Mouse (Mus musculus) ES-CJ7 (cell line): ENCODE data around the gene Pou4f2.
A peak's percentile ranks its signal among the peaks of the same experiment; 100 is the strongest.

ENCODE experiments used
- DNase-seq: peaks from one replicate; pipeline ENCODE4 v3.0.0; 2011; ENCODE audit warnings: low read depth, low spot score

Gene Pou4f2

DNA sequence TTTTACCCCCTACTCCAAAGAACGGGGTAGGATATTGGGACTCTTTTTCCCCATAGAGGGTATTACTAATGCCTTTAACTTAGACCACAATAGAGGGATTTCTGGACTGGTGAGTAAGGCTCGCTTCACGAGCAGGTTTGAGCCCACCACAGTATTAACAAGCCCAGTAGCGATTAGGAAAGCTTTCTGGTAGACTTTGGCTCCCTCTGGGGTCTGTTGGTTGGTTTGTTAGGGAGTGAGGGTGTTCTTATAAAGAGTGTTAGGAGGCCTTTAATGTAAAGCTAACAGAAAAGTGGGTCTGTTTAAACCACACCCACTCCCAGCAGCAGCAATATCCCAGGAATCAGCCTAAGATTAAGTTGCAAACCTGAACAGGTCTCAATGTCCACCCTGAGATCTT lies 17.2 kb downstream of the Pou4f2 start:
- DNase-seq, result peak; percentile 45

DNA sequence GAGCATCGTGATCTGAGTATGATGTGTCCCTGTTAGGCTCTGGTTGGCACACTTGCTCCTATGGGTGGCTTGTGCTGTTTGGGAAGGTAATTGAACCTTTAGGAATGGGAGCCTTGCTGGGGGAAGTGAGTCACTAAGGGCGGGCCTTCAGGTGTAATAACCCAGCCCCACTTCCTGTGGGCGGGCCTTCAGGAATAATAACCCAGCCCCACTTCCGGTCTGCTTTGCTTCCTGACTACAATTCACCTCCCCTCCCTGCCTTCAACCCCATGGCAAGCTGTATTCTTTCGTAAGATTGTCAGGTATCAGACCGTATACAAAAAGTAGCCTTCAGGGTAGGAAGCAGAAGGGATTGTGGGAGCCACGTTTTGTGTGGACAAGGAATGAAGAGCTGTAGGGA lies 45.7 kb downstream of the Pou4f2 start:
- DNase-seq, result peak; percentile 77
